Mouse (Mus musculus) heart, embryonic 11.5 days (tissue): ENCODE results near the gene Fuca1. TPM values are rescaled to one million over a fixed set of nuclear protein-coding genes. Genes with fewer than 3 reads are reported as not detected.

Source experiments
- ATAC-seq: fragments of 200-750 bp; cut with Nextera tagmentation; replicated peaks from 2 replicates; pipeline ENCODE4 v1.8.0; 2017; ENCODE audit warnings: moderate library complexity; ENCODE audit not compliant: insufficient number of reproducible peaks, low FRiP score, low TSS enrichment
- H3K27ac ChIP-seq: fragments of 300-500 bp; sonication (generic); 2 replicates; pipeline ENCODE4 v1.5.1; 2014; ENCODE audit warnings: mild to moderate bottlenecking, low read depth, low read length
- H3K27me3 ChIP-seq: fragments of 300-500 bp; sonication (generic); 2 replicates; pipeline ENCODE4 v1.6.1; 2014; ENCODE audit warnings: mild to moderate bottlenecking, low read length, mixed read lengths; ENCODE audit not compliant: control insufficient read depth, insufficient read depth
- H3K36me3 ChIP-seq: fragments of 300-500 bp; sonication (generic); 2 replicates; pipeline ENCODE4 v1.6.1; 2014; ENCODE audit warnings: mild to moderate bottlenecking, low read length, moderate library complexity, mixed read lengths; ENCODE audit not compliant: control insufficient read depth, insufficient read depth
- H3K4me1 ChIP-seq: fragments of 300-500 bp; sonication (generic); 2 replicates; pipeline ENCODE4 v1.6.1; 2014; ENCODE audit warnings: low read length; ENCODE audit not compliant: control insufficient read depth, insufficient read depth
- H3K4me2 ChIP-seq: fragments of 300-500 bp; sonication (generic); 2 replicates; pipeline ENCODE4 v1.6.1; 2014; ENCODE audit warnings: mild to moderate bottlenecking, moderate library complexity
- H3K4me3 ChIP-seq: fragments of 300-500 bp; sonication (generic); 2 replicates; pipeline ENCODE4 v1.5.1; 2014; ENCODE audit warnings: low read depth, low read length
- H3K9ac ChIP-seq: fragments of 300-500 bp; sonication (generic); 2 replicates; pipeline ENCODE4 v1.6.1; 2014; ENCODE audit warnings: mild to moderate bottlenecking, low read depth, low read length, moderate library complexity
- H3K9me3 ChIP-seq: fragments of 300-500 bp; sonication (generic); replicated peaks from 2 replicates; pipeline ENCODE4 v1.6.1; 2016; ENCODE audit warnings: low read length; ENCODE audit not compliant: control insufficient read depth
- WGBS: fragments of 180-500 bp; shearing (Covaris S2); extraction: QIAGEN DNeasy Blood & Tissue Kit; methylation state at CpG from one replicate; pipeline ENCODE4 v1.1.7; 2014; ENCODE audit not compliant: insufficient replicate concordance; 5-methylcytosine and 5-hydroxymethylcytosine counted together
- polyA plus RNA-seq: library from polyadenylated mRNA; unstranded; fragments of >200 nt; fragmentation: Nextera tagmentation; extraction: Ambion mirVana; gene quantifications from 2 replicates; pipeline ENCODE4 v1.2.1, GENCODE M21; 2014

Gene Fuca1
- polyA plus RNA-seq, 1 experiment from 2014 or later, result 42.4 TPM

DNA sequence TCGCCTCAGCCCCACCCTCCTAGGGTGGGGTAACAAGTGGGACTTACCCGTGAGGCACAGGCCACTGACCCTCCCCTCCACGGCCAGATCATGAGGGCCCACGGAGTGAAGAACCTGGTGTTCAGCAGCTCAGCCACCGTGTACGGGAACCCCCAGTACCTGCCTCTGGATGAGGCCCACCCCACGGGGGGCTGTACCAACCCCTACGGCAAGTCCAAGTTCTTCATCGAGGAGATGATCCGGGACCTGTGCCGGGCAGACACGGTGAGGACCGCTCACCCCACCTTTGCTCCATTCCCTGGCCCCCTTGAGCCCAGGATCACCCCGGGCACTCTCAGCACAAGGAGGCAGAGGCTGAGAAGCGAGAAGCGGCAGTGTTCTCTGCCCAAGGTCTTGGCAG, 45.7 kb downstream of the Fuca1 start:
- H3K9me3 ChIP-seq, result no peaks in the 10 kb centered on the region
- peaks cover 18% of the 10 kb centered on the region for H3K4me1 ChIP-seq
- H3K9ac ChIP-seq, result no peak overlapping the region
- H3K27me3 ChIP-seq, result no peaks in the 10 kb centered on the region
- H3K4me2 ChIP-seq, result no peak overlapping the region
- ATAC-seq, result no peak
- H3K36me3 ChIP-seq, result peaks cover 35% of the 10 kb centered on the region
- no peak overlapping the region for H3K4me3 ChIP-seq
- H3K27ac ChIP-seq, result no peak overlapping the region
- 92% methylated on average over 16 of the region's 16 CpGs for WGBS

DNA sequence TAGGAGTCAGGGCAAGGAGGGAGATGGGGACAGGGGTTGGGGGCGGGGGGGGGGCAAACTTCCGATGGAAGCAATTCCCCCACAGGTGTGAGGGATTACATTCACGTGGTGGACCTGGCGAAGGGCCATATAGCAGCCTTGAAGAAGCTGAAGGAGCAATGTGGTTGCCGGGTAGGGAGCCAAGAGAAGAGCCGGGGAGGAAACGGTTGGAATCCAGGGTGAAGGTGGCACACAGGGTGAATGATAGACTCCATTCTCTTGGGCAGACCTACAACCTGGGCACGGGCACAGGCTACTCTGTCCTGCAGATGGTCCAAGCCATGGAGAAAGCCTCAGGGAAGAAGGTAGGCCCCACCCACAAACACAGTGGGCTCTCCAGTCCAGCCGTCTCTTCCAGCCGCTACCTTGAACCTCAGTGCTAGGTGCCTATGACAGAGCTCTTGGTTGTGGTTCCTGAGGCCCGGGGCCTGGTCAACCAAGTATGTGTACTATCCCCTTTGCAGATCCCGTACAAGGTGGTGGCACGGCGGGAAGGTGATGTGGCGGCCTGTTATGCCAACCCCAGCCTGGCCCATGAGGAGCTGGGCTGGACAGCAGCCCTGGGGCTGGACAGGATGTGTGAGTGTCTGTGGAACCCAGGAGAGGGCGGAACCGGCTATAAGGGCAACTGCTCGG, 46.7 kb downstream of the Fuca1 start:
- Histone ChIP-seq H3K36me3 (peaks cover 33% of the 10 kb centered on the region), H3K27ac (no peak overlapping the region), H3K4me1 (peaks cover 25% of the 10 kb centered on the region), H3K27me3 (no peaks in the 10 kb centered on the region), H3K4me3 (no peak overlapping the region), H3K4me2 (no peak overlapping the region), H3K9ac (no peak overlapping the region), H3K9me3 (no peaks in the 10 kb centered on the region)
- WGBS, result 89% methylated on average over 18 of the region's 18 CpGs
- no peak for ATAC-seq

DNA sequence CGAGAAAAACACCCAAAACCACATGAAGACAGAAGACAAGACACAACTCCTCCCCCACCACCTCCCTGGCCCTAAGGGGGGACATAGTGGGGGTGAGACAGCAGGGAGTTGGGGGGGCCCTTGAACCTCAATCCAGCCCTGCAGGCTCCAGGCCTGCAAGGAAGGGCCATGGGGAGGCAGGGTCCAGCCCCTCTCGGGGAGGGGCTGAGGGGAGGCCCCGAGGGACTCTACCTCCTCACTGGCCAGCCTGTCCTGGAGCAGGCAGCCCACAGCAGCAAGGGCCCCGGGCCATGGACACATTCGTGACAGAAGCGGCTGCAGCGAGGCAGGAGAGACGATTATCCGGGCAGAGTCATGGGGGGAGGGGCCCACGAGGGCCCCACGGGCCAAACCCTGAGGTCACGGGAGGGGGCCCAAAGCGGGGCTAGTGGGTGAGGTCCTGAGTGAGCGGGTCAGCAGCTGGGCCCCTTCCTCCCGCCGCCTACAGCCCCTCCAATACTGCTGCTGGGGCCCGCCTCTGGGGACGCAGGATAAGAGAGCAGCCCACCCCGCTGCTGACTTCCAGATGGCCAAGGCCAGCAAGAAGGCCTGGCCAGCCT, 47.8 kb downstream of the Fuca1 start:
- H3K4me2 ChIP-seq, result no peak overlapping the region
- H3K4me1 ChIP-seq, result peaks cover 22% of the 10 kb centered on the region
- 67% methylated on average over 19 of the region's 19 CpGs for WGBS
- H3K9me3 ChIP-seq, result no peaks in the 10 kb centered on the region
- peak overlapping the region; percentile 10; the same call in 1 of the 2 replicates for H3K9ac ChIP-seq
- H3K27ac ChIP-seq, result no peak overlapping the region
- H3K36me3 ChIP-seq, result peaks cover 33% of the 10 kb centered on the region
- no peaks in the 10 kb centered on the region for H3K27me3 ChIP-seq
- no peak overlapping the region for H3K4me3 ChIP-seq
- ATAC-seq, result no peak

DNA sequence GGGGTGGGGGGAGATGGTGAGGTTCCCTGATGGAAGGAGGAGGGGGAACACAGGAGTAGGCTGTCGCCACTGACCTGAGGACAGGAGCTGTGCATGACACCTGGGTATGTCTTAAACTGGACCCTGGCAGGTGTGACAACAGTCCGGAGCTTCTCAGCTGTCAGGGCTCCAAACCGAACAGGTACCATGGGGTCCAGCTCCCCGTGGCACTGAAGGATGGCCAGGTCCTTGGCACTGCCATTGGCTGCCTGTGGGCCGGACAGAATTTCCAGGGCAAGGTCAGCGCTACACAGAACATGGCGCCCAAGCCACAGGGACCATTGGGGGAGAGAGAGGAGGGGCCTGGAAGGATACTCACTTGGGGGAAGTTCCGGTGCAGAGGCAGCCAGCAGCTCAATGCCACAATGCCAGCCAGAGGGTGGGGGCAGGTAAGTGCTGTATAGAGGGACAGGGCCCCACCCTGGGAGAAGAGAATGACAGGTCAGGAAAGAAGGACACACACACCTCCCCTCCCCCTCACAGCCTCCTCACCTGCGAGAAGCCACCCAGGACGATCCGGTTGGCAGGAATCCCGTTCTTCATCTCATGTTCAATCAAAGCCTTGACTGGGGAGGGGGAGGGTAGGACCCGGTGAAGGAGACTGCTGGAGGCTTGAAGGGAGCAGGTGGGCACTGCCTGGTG, 48.7 kb downstream of the Fuca1 start:
- no peak for ATAC-seq
- no peak overlapping the region for H3K9ac ChIP-seq
- no peaks in the 10 kb centered on the region for H3K27me3 ChIP-seq
- WGBS, result 89% methylated on average over 13 of the region's 13 CpGs
- no peak overlapping the region for H3K4me2 ChIP-seq
- peaks cover 33% of the 10 kb centered on the region for H3K36me3 ChIP-seq
- H3K9me3 ChIP-seq, result no peaks in the 10 kb centered on the region
- H3K27ac ChIP-seq, result no peak overlapping the region
- H3K4me1 ChIP-seq, result peaks cover 21% of the 10 kb centered on the region
- H3K4me3 ChIP-seq, result no peak overlapping the region

DNA sequence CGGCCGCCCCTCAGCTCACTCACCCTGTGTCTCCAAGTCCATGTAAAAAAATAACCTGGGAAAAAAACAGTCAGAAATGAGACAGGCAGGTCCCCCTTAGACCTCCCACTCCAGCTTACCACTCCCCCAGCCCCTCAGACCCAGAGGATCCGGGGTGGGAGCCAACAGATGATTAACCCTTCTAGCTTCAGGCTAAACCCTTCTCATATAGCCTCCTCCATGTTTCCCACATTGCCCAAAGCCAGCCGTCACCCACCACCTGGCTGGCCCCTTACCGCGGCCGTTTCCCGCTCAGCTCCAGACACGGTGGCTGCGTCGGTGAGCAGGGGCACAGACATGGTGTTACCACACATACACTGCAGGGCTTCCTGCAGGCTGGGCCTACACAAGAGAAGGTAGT, 50.0 kb downstream of the Fuca1 start:
- WGBS, result 90% methylated on average over 11 of the region's 11 CpGs
- no peaks in the 10 kb centered on the region for H3K27me3 ChIP-seq
- no peaks in the 10 kb centered on the region for H3K9me3 ChIP-seq
- H3K9ac ChIP-seq, result no peak overlapping the region
- ATAC-seq, result no peak
- peaks cover 36% of the 10 kb centered on the region for H3K36me3 ChIP-seq
- H3K4me2 ChIP-seq, result no peak overlapping the region
- no peak overlapping the region for H3K27ac ChIP-seq
- peaks cover 12% of the 10 kb centered on the region for H3K4me1 ChIP-seq
- no peak overlapping the region for H3K4me3 ChIP-seq

DNA sequence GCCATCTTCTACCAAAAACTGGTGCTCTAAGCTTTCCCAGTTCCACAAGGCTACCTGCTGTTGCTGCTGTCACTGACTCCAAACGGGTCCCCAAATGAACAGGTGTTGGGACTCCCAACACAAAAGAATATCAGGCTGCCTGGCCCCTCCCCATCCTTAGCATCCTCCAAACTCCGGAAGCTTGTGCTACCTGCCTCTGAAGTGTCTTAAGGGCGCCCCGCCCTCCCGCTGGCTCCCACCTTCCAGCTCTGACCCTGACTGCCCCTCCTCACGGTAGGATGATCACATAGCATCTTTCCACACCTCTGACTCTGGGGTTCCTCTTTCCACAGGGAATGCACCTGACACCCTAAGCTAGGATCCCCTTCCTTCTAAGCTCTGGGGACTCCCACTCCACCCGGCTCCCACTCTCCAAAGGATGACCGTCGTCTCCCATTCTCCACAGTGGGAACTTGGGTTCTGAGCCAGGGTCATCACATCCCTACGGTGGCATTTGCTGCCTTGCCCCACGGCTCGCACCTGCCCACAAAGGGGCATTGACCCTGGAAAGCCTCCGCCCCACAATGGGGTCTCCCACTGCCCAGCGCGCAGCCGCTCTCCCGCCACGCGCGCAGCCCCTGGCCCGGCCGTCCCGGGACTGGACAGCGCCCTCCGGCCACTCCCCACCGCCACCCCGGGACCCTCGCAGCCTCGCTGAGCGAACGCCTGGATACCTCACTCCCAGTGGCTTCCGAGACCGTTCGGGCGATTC, 51.4 kb downstream of the Fuca1 start:
- ATAC-seq, result peak; percentile 32; the same call in 1 of the 2 replicates
- H3K27ac ChIP-seq, result peak overlapping the region; percentile 57; the same call in 1 of the 2 replicates

DNA sequence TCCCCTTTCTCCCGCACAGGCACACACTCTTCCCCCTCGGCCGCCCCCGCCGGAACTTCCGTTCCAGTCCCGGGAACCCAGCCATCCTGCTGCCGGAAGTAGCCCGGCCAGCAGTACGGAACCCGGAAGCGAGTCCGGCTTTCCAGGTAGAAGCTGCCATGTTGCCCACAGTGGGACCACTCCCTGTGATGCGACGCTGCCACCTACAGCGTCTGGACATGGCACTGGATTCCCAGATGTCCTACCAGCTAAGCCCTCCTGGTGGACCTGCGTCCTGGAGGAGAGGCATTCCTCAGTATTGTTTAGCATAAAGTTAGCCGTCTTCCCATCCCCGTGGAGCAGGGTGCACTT, 52.0 kb downstream of the Fuca1 start, which contains the start of gene Lypla2:
Gene Lypla2, minus strand, starts transcription at position 71 of the 351 bp plus-strand sequence.
- peaks cover 26% of the 10 kb centered on the region for H3K36me3 ChIP-seq
- peak within 1 kb of the TSS; percentile 96 for H3K4me2 ChIP-seq

More for the DNA sequence above, 51.4 kb downstream of the Fuca1 start:
- peaks cover 29% of the 10 kb centered on the region for H3K36me3 ChIP-seq
- H3K27me3 ChIP-seq, result no peaks in the 10 kb centered on the region
- no peaks in the 10 kb centered on the region for H3K9me3 ChIP-seq
- H3K4me2 ChIP-seq, result peak overlapping the region; percentile 96
- 1% methylated on average over 35 of the region's 35 CpGs for WGBS
- peak overlapping the region; percentile 84 for H3K9ac ChIP-seq
- H3K4me1 ChIP-seq, result peaks cover 12% of the 10 kb centered on the region
- peak overlapping the region; percentile 80 for H3K4me3 ChIP-seq

More for the DNA sequence above, 52.0 kb downstream of the Fuca1 start, which contains the start of gene Lypla2:
- H3K9ac ChIP-seq, result peak within 1 kb of the TSS; percentile 84
- peak within 1 kb of the TSS; percentile 57; the same call in 1 of the 2 replicates for H3K27ac ChIP-seq
- 3% methylated on average over 19 of the region's 19 CpGs for WGBS
- H3K4me1 ChIP-seq, result peaks cover 12% of the 10 kb centered on the region
- no peaks in the 10 kb centered on the region for H3K9me3 ChIP-seq
- peak within 1 kb of the TSS; percentile 80 for H3K4me3 ChIP-seq
- ATAC-seq, result peak; percentile 69
- H3K27me3 ChIP-seq, result no peaks in the 10 kb centered on the region
